Mouse (Mus musculus): ENCODE data around the gene Osbpl10. TPM values are rescaled to one million over a fixed set of nuclear protein-coding genes. Genes with fewer than 3 reads are reported as not detected.

Osbpl10 gene
- polyA plus RNA-seq, 1 experiment: 1.7 TPM

DNA sequence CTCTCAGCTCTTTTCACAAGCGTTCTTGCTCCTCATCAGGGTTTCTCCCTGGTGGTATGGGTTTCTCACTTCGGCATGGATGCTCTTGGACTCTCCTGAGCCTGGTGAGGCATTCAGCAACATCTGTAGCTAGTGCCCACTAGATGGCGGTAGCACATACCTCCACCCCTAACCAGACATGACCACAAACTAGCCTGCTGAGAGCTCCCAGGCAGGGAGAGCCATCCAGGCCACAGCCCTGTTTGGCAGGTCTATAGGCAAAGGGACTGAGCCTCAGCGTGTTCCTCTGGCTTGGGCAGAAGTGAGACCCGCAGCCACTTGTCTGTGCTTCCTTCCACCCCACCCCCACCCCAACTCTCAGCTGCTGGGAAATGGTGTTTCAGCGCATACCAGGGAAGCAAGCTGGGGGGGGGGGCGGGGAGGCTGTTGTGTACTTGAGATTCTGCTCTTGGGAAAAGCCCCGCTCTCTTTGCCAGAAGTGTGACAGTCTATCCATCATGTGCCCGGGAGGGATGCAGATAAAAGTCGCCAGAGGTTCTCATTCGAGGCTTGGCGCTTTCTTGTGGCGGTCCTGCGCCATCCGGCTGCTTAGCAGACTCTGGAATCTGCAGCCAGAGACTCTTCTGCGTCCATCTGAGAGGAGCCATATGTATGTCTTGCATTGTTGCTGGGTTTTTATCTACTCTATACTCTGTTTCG lies 110.1 kb downstream of the Osbpl10 start:
- H3ac ChIP-seq (ENCODE audit: control insufficient read depth, insufficient read length): no peak overlapping the region
- H3K79me2 ChIP-seq (ENCODE audit: control insufficient read depth, insufficient read depth): no peaks in the 10 kb centered on the region
- no peaks in the 10 kb centered on the region for H3K36me3 ChIP-seq (ENCODE audit: control insufficient read depth, insufficient read depth)
- H3K27me3 ChIP-seq (ENCODE audit: control insufficient read depth, insufficient read depth, insufficient read length): no peaks in the 10 kb centered on the region
- TF ChIP-seq E2F4 (IDR thresholded peaks at IDR 0.05; ENCODE audit: insufficient read depth) (no peak), MYOD1 (IDR thresholded peaks at IDR 0.05; ENCODE audit: control insufficient read depth in 1 of 3, insufficient read length in 2 of 3, low read depth in 2 of 3) (no peak), SRF (IDR thresholded peaks at IDR 0.05; ENCODE audit: control insufficient read depth, insufficient read length, low read depth) (no peak), POLR2A (IDR thresholded peaks at IDR 0.05; ENCODE audit: insufficient read length, low read depth) (no peak), POLR2AphosphoS2 (IDR thresholded peaks at IDR 0.05; ENCODE audit: insufficient read length, low read depth) (no peak), CEBPB (IDR thresholded peaks at IDR 0.05; ENCODE audit: insufficient read depth, poor library complexity, severe bottlenecking) (no peak), USF1 (IDR thresholded peaks at IDR 0.05; ENCODE audit: low read depth) (no peak), REST (IDR thresholded peaks at IDR 0.05; ENCODE audit: insufficient read depth, insufficient read length) (no peak)
- no peak overlapping the region for H3K4me3 ChIP-seq
- no peak overlapping the region for H3K4me2 ChIP-seq (ENCODE audit: low read depth)

- no peaks in the 10 kb centered on the region for H3K27me3 ChIP-seq (ENCODE audit: control insufficient read depth, insufficient read depth, insufficient read length)
- no peak overlapping the region for H3ac ChIP-seq (ENCODE audit: control insufficient read depth, insufficient read length)
- H3K4me3 ChIP-seq: no peak overlapping the region
- no peak overlapping the region for H3K4me2 ChIP-seq (ENCODE audit: low read depth)
- no peaks in the 10 kb centered on the region for H3K36me3 ChIP-seq (ENCODE audit: control insufficient read depth, insufficient read depth)
- no peaks in the 10 kb centered on the region for H3K79me2 ChIP-seq (ENCODE audit: control insufficient read depth, insufficient read depth)
- no peak for TF ChIP-seq TCF3 (IDR thresholded peaks at IDR 0.05; ENCODE audit: insufficient read length, low read depth)
- no peak for TF ChIP-seq POLR2AphosphoS2 (IDR thresholded peaks at IDR 0.05; ENCODE audit: insufficient read length, low read depth)
- TF ChIP-seq E2F4 (IDR thresholded peaks at IDR 0.05; ENCODE audit: insufficient read depth): no peak
- TF ChIP-seq MAX (IDR thresholded peaks at IDR 0.05; ENCODE audit: low read depth): no peak
- TF ChIP-seq POLR2A (IDR thresholded peaks at IDR 0.05; ENCODE audit: insufficient read length, low read depth): no peak
Measured at GRCm38 (mm10) chr9:115089644-115090043, 111.3 kb downstream of the Osbpl10 start.

DNA sequence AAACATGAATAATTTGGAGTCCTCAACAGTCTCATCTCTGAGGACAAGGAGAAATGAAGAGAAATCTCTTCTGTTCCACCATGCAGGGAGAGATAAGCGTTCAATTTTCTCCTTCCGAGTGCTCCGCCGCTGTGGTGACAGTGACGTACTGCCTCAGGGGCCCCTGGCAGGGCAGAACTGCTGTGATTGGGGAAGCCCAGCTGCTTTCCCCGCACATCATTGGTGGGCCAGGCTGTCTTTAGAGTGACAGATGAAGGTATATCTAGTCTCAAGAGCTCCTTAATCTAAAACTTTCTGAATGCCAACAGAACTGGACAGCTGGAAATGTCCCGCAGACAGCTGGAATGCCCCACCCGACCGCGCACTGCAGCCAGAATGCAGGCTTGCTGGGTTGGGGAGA lies 118.1 kb downstream of the Osbpl10 start:
- H3K36me3 ChIP-seq (ENCODE audit: control insufficient read depth, insufficient read depth): no peaks in the 10 kb centered on the region
- H3K79me2 ChIP-seq (ENCODE audit: control insufficient read depth, insufficient read depth): no peaks in the 10 kb centered on the region
- no peaks in the 10 kb centered on the region for H3K27me3 ChIP-seq (ENCODE audit: control insufficient read depth, insufficient read depth, insufficient read length)
- H3K4me2 ChIP-seq (ENCODE audit: low read depth): no peak overlapping the region
- no peak overlapping the region for H3K4me3 ChIP-seq
- TF ChIP-seq MAX (IDR thresholded peaks at IDR 0.05; ENCODE audit: low read depth): no peak
- TF ChIP-seq MYOD1 (IDR thresholded peaks at IDR 0.05; ENCODE audit: control insufficient read depth in 1 of 3, insufficient read length in 2 of 3, low read depth in 2 of 3): peak in 1 of 3 experiments; percentile 22
- peak in 1 of 3 experiments; percentile 27 for TF ChIP-seq MYOG (IDR thresholded peaks at IDR 0.05; ENCODE audit: control insufficient read depth in 1 of 3, insufficient read depth in 1 of 3, insufficient read length in 2 of 3, low read depth in 2 of 3)
- TF ChIP-seq TCF12 (IDR thresholded peaks at IDR 0.05; ENCODE audit: insufficient read depth, poor library complexity, severe bottlenecking): no peak
- TF ChIP-seq SRF (IDR thresholded peaks at IDR 0.05; ENCODE audit: control insufficient read depth, insufficient read length, low read depth): no peak
- no peak for TF ChIP-seq E2F4 (IDR thresholded peaks at IDR 0.05; ENCODE audit: insufficient read depth)
- H3ac ChIP-seq (ENCODE audit: control insufficient read depth, insufficient read length): no peak overlapping the region

- Histone ChIP-seq H3ac (ENCODE audit: control insufficient read depth, insufficient read length) (no peak overlapping the region), H3K27me3 (ENCODE audit: control insufficient read depth, insufficient read depth, insufficient read length) (no peaks in the 10 kb centered on the region), H3K36me3 (ENCODE audit: control insufficient read depth, insufficient read depth) (no peaks in the 10 kb centered on the region), H3K79me2 (ENCODE audit: control insufficient read depth, insufficient read depth) (no peaks in the 10 kb centered on the region), H3K4me3 (no peak overlapping the region), H3K4me2 (ENCODE audit: low read depth) (no peak overlapping the region)
- no peak for TF ChIP-seq E2F4 (IDR thresholded peaks at IDR 0.05; ENCODE audit: insufficient read depth)
- no peak for TF ChIP-seq POLR2A (IDR thresholded peaks at IDR 0.05; ENCODE audit: insufficient read length, low read depth)
- no peak for TF ChIP-seq USF1 (IDR thresholded peaks at IDR 0.05; ENCODE audit: low read depth)
- TF ChIP-seq POLR2AphosphoS2 (IDR thresholded peaks at IDR 0.05; ENCODE audit: insufficient read length, low read depth): no peak
- TF ChIP-seq SRF (IDR thresholded peaks at IDR 0.05; ENCODE audit: control insufficient read depth, insufficient read length, low read depth): no peak
- no peak for TF ChIP-seq TCF12 (IDR thresholded peaks at IDR 0.05; ENCODE audit: insufficient read depth, poor library complexity, severe bottlenecking)
- no peak for TF ChIP-seq MAX (IDR thresholded peaks at IDR 0.05; ENCODE audit: low read depth)
- no peak for TF ChIP-seq TCF3 (IDR thresholded peaks at IDR 0.05; ENCODE audit: insufficient read length, low read depth)
- TF ChIP-seq REST (IDR thresholded peaks at IDR 0.05; ENCODE audit: insufficient read depth, insufficient read length): no peak
- no peak for TF ChIP-seq CEBPB (IDR thresholded peaks at IDR 0.05; ENCODE audit: insufficient read depth, poor library complexity, severe bottlenecking)
- no peak for TF ChIP-seq MYOG (IDR thresholded peaks at IDR 0.05; ENCODE audit: control insufficient read depth in 1 of 3, insufficient read depth in 1 of 3, insufficient read length in 2 of 3, low read depth in 2 of 3)
- no peak for TF ChIP-seq MYOD1 (IDR thresholded peaks at IDR 0.05; ENCODE audit: control insufficient read depth in 1 of 3, insufficient read length in 2 of 3, low read depth in 2 of 3)
Measured at GRCm38 (mm10) chr9:115097340-115097739, 119.0 kb downstream of the Osbpl10 start.

- no peak overlapping the region for H3ac ChIP-seq (ENCODE audit: control insufficient read depth, insufficient read length)
- H3K27me3 ChIP-seq (ENCODE audit: control insufficient read depth, insufficient read depth, insufficient read length): no peaks in the 10 kb centered on the region
- TF ChIP-seq SRF (IDR thresholded peaks at IDR 0.05; ENCODE audit: control insufficient read depth, insufficient read length, low read depth): no peak
- no peak for TF ChIP-seq POLR2AphosphoS2 (IDR thresholded peaks at IDR 0.05; ENCODE audit: insufficient read length, low read depth)
- no peak for TF ChIP-seq REST (IDR thresholded peaks at IDR 0.05; ENCODE audit: insufficient read depth, insufficient read length)
- TF ChIP-seq TCF3 (IDR thresholded peaks at IDR 0.05; ENCODE audit: insufficient read length, low read depth): no peak
- TF ChIP-seq MAX (IDR thresholded peaks at IDR 0.05; ENCODE audit: low read depth): no peak
- TF ChIP-seq CEBPB (IDR thresholded peaks at IDR 0.05; ENCODE audit: insufficient read depth, poor library complexity, severe bottlenecking): no peak
- H3K36me3 ChIP-seq (ENCODE audit: control insufficient read depth, insufficient read depth): no peaks in the 10 kb centered on the region
- H3K4me2 ChIP-seq (ENCODE audit: low read depth): no peak overlapping the region
- H3K4me3 ChIP-seq: no peak overlapping the region
- no peaks in the 10 kb centered on the region for H3K79me2 ChIP-seq (ENCODE audit: control insufficient read depth, insufficient read depth)
Measured at GRCm38 (mm10) chr9:115100181-115100915, 122.0 kb downstream of the Osbpl10 start.

Data from myocyte (in vitro differentiated cells).